Mouse (Mus musculus) right cerebral cortex, postnatal 14 days (tissue): ENCODE results near the gene Serpina6.

Experiments used
- DNase-seq: peaks from one replicate; pipeline ENCODE4 v3.0.0; 2022

Gene Serpina6

GRCm38 (mm10) chr12:103655123-103656044 is 1.6 kb downstream of the Serpina6 start:
- no peak for DNase-seq

DNA sequence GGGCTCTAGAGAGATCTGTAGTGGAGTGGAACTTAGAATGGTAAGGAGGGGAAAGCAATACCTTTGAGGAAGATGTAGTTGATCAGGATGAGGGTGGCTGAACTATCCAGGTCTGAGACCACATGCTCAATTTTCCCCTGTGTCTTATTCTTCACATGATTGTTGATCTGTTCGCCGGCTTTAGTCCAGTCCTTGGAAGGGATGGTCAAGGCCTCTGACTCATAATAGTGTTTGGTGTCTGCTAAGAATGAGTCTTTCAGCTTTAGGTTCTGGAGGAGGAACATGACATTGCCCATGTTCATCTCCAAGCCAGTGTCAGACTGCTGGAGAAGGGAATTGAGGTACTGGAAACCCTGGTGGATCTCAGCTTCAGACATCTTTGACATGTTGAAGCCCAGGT is 3.2 kb downstream of the Serpina6 start:
- no peak for DNase-seq

- no peak for DNase-seq
Observed at GRCm38 (mm10) chr12:103646314-103646713, 10.7 kb downstream of the Serpina6 start.

DNA sequence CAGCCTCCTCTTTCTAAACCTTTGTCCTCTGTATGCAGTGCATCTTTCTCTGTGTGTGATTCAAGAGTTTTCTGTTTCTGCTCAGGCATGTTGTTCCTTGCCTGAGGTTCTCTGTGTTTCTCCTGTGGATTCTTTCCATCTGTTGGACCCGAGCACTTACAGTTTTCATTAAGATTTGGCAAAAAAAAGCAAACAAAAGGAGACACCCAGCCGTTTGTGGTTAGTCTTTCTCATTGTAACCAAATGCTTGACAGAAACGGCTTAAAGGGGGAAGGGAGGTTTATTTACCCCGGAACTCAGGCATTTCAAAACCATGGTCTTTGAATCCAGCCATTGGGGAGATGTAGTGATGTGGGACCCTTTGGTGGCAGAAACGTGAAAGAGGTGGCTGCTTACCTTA is 12.4 kb downstream of the Serpina6 start:
- DNase-seq, result no peak

GRCm38 (mm10) chr12:103643818-103644217 is 13.2 kb downstream of the Serpina6 start:
- DNase-seq, result no peak

- peak; percentile 89 for DNase-seq
Observed at GRCm38 (mm10) chr12:103643336-103643735, 13.7 kb downstream of the Serpina6 start.

DNA sequence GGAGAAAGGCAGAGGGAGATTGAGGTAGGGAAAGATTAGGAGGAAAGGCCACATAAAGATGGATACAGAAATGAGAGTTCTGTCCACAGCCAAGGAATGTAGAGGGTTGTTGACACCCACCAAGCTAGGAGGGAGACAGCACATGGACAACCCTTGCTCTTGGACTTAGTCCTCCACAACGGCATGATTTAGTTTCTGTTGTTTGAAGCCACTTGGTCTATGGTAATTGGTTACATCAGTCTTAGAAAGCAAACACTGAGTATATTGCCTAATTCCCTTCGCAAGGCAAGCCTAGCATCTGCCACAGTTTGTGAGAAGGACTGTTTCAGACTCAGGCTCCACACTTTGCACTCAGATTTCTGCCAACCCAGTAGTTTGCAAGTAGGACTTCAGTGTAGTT is 21.2 kb downstream of the Serpina6 start:
- no peak for DNase-seq

GRCm38 (mm10) chr12:103634430-103634829 is 22.6 kb downstream of the Serpina6 start:
- DNase-seq, result no peak

GRCm38 (mm10) chr12:103631203-103631612 is 25.8 kb downstream of the Serpina6 start, which contains the start of gene Serpina10:
Gene Serpina10 (minus strand): TSS chr12:103631444.
- DNase-seq, result no peak

DNA sequence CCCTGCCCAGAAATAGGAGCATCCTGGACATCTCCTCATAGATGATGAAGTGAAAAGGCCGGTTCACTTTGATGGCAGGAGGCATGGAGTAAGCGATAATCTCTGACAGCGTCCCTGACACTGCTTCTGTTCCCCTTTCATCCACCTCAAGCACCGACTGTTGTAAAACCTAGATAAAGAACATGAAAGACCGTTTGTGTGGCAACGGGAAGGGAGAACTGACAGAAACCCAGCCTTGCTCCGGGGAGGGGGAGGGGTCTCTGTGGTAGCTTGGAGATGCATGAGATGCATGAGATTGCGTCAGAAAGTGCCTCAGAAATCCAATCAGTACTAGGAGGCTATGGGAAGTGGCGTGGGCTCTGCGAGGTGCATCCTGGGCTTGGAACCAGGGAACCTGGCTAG is 40.2 kb downstream of the Serpina6 start:
- no peak for DNase-seq

GRCm38 (mm10) chr12:103615734-103616133 is 41.3 kb downstream of the Serpina6 start:
- no peak for DNase-seq

DNA sequence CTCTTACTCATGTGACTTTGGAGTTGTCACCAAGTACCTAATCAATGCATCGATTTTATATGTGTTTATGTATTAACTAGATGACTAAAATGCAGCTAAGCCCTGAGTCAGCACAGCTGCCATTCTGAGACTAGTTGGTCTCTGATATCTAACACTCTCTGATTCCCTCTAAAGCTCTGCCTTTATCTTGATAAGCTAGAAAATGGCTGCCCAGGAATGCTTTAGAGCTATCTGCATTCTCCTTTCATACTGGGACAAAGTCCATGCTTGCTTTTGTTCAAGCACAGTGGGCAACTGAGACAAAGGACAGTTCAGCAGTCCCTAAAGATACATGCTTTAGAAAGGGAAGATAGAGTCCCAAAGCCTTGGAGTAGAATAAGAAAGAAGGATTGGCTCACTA is 41.9 kb downstream of the Serpina6 start:
- no peak for DNase-seq

DNA sequence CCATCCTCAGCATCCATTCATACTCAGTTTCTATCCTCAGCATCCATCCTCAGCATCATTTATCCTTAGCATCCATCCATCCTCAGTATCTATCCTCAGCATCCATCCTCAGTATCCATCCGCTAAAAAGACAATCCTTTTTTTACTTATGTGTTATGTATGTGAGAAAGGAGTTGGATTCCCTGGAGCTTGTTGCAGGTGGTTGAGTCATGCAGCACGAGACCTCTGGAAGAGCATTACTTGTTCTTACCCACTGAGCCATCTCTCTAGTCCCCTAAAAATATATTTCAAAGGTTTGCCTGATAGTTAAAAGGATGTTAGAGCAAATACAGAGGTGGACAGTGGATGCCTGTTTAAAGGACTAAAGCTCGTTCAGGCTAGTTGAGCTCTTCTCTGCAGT is 55.2 kb downstream of the Serpina6 start:
- no peak for DNase-seq

DNA sequence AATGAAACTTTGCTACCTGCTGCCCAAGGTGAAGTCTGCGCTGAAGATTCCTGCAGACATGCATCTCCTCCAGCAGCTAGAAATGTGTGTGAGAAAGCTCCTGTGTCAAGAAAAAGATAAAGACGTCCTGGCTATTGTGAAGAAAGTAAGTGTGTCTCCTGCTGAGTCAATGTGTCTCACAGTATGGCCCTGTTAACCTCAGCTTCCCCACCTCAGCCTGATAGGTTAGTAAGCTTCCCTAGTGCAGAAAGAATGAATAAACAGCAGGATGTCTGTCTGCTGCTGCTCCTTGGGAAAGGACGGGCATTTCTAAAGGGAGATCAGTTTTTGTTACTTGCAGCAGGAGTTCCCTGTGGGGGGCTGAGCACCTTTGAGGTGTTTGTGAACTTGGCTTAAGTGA is 56.6 kb downstream of the Serpina6 start:
- no peak for DNase-seq

DNA sequence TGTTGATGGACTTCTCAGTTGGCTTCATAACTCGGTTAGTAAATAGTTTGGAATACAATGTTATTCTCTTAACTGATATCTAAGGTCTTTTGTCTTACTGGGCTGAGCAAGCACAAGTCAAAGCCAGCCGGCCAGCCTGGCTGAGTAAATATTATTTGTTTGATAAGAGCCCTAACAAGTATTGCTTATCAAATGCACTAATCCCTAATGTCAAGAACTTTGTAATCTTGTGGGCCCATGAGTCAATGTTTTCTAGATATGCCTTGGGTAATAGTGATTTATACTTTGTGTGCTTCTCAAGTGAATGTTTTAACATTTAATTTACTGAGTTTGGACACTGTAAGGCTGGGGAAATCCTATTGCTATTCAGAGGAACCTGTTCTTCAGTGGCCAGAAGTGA is 58.6 kb downstream of the Serpina6 start:
- DNase-seq, result no peak
